Mouse (Mus musculus) embryonic facial prominence, embryonic 11.5 days (tissue): Measurements from ENCODE around the gene Mast4. TPM values are rescaled to one million over a fixed set of nuclear protein-coding genes. Genes with fewer than 3 reads are reported as not detected.

Source experiments
- ATAC-seq: fragments of 200-750 bp; cut with Nextera tagmentation; replicated peaks from 2 replicates; pipeline ENCODE4 v1.8.0; 2017; ENCODE audit warnings: low read depth; ENCODE audit not compliant: insufficient number of reproducible peaks, low FRiP score, low TSS enrichment
- DNase-seq: peaks from one replicate; pipeline ENCODE4 v3.0.0-alpha.2; 2015; ENCODE audit warnings: low spot score
- H3K27ac ChIP-seq: fragments of 300-500 bp; sonication (generic); replicated peaks from 2 replicates; pipeline ENCODE4 v1.5.1; 2014; ENCODE audit warnings: mild to moderate bottlenecking, low read depth, low read length, control low read depth
- H3K27me3 ChIP-seq: fragments of 300-500 bp; sonication (generic); 2 replicates; pipeline ENCODE4 v1.6.1; 2014; ENCODE audit warnings: mild to moderate bottlenecking, low read length, moderate library complexity, mixed read lengths; ENCODE audit not compliant: control insufficient read depth, insufficient read depth
- H3K36me3 ChIP-seq: fragments of 300-500 bp; sonication (generic); replicated peaks from 2 replicates; pipeline ENCODE4 v1.6.1; 2014; ENCODE audit warnings: low read depth, mild to moderate bottlenecking, low read length, moderate library complexity, mixed read lengths; ENCODE audit not compliant: control insufficient read depth, insufficient read depth
- H3K4me1 ChIP-seq: fragments of 300-500 bp; sonication (generic); 2 replicates; pipeline ENCODE4 v1.6.1; 2014; ENCODE audit warnings: low read length, mixed read lengths; ENCODE audit not compliant: control insufficient read depth, insufficient read depth
- H3K4me2 ChIP-seq: fragments of 300-500 bp; sonication (generic); 2 replicates; pipeline ENCODE4 v1.6.1; 2014; ENCODE audit warnings: low read depth, mild to moderate bottlenecking, control low read depth, low read length, moderate library complexity
- H3K4me3 ChIP-seq: fragments of 300-500 bp; sonication (generic); 2 replicates; pipeline ENCODE4 v1.5.1; 2014; ENCODE audit warnings: low read depth, low read length, control low read depth
- H3K9ac ChIP-seq: fragments of 300-500 bp; sonication (generic); replicated peaks from 2 replicates; pipeline ENCODE4 v1.6.1; 2014; ENCODE audit warnings: mild to moderate bottlenecking, control low read depth, low read length
- H3K9me3 ChIP-seq: fragments of 300-500 bp; sonication (generic); replicated peaks from 2 replicates; pipeline ENCODE4 v1.6.1; 2016; ENCODE audit warnings: mild to moderate bottlenecking, low read length, inconsistent platforms, mixed read lengths; ENCODE audit not compliant: control insufficient read depth
- WGBS: fragments of 180-500 bp; shearing (Covaris S2); extraction: QIAGEN DNeasy Blood & Tissue Kit; methylation state at CpG from one replicate; pipeline ENCODE4 v1.1.7; 2014; 5-methylcytosine and 5-hydroxymethylcytosine counted together
- polyA plus RNA-seq: library from polyadenylated mRNA; unstranded; fragments of >200 nt; fragmentation: Nextera tagmentation; extraction: Ambion mirVana; gene quantifications from 2 replicates; pipeline ENCODE4 v1.2.1, GENCODE M21; 2014

Mast4 gene
- polyA plus RNA-seq, 1 experiment from 2014 or later: 17.1 TPM

GRCm38 (mm10) chr13:103025461-103025860 is 308.8 kb downstream of the Mast4 start:
- no peak overlapping the region for H3K4me3 ChIP-seq
- no peak for ATAC-seq
- no peaks in the 10 kb centered on the region for H3K9me3 ChIP-seq
- 46% methylated on average over 3 of the region's 3 CpGs for WGBS
- H3K9ac ChIP-seq: no peak overlapping the region
- H3K36me3 ChIP-seq: no peaks in the 10 kb centered on the region
- no peaks in the 10 kb centered on the region for H3K27me3 ChIP-seq
- no peak overlapping the region for H3K27ac ChIP-seq
- no peak for DNase-seq
- H3K4me2 ChIP-seq: no peak overlapping the region
- no peaks in the 10 kb centered on the region for H3K4me1 ChIP-seq

GRCm38 (mm10) chr13:103018481-103018880 is 315.8 kb downstream of the Mast4 start:
- Histone ChIP-seq H3K9ac (no peak overlapping the region), H3K27ac (no peak overlapping the region), H3K27me3 (no peaks in the 10 kb centered on the region), H3K4me1 (no peaks in the 10 kb centered on the region), H3K4me2 (no peak overlapping the region), H3K4me3 (no peak overlapping the region), H3K36me3 (no peaks in the 10 kb centered on the region), H3K9me3 (no peaks in the 10 kb centered on the region)
- ATAC-seq: no peak
- 80% methylated on average over 6 of the region's 6 CpGs for WGBS
- DNase-seq: no peak

- no peak overlapping the region for H3K27ac ChIP-seq
- H3K9ac ChIP-seq: no peak overlapping the region
- DNase-seq (no peak), ATAC-seq (no peak)
- no peak overlapping the region for H3K4me2 ChIP-seq
- H3K4me1 ChIP-seq: no peaks in the 10 kb centered on the region
- no peaks in the 10 kb centered on the region for H3K36me3 ChIP-seq
- WGBS: 89% methylated on average over 3 of the region's 3 CpGs
- H3K9me3 ChIP-seq: no peaks in the 10 kb centered on the region
- H3K4me3 ChIP-seq: no peak overlapping the region
- no peaks in the 10 kb centered on the region for H3K27me3 ChIP-seq
Measured at GRCm38 (mm10) chr13:103017661-103018060, 316.6 kb downstream of the Mast4 start.

- DNase-seq (no peak), ATAC-seq (no peak)
- no peak overlapping the region for H3K9ac ChIP-seq
- H3K27ac ChIP-seq: no peak overlapping the region
- H3K27me3 ChIP-seq: no peaks in the 10 kb centered on the region
- no peaks in the 10 kb centered on the region for H3K36me3 ChIP-seq
- no peaks in the 10 kb centered on the region for H3K4me1 ChIP-seq
- H3K4me3 ChIP-seq: no peak overlapping the region
- no peak overlapping the region for H3K4me2 ChIP-seq
- WGBS: 90% methylated on average over 3 of the region's 3 CpGs
- H3K9me3 ChIP-seq: no peaks in the 10 kb centered on the region
Measured at GRCm38 (mm10) chr13:103015131-103015750, 319.1 kb downstream of the Mast4 start.

- Histone ChIP-seq H3K27ac (no peak overlapping the region), H3K4me1 (no peaks in the 10 kb centered on the region), H3K9me3 (no peaks in the 10 kb centered on the region), H3K36me3 (no peaks in the 10 kb centered on the region), H3K27me3 (no peaks in the 10 kb centered on the region), H3K4me2 (no peak overlapping the region), H3K9ac (no peak overlapping the region), H3K4me3 (no peak overlapping the region)
- ATAC-seq (no peak), DNase-seq (no peak)
- WGBS: 73% methylated on average over 6 of the region's 6 CpGs
Measured at GRCm38 (mm10) chr13:103014631-103015030, 319.7 kb downstream of the Mast4 start.

GRCm38 (mm10) chr13:103014222-103014621 is 320.1 kb downstream of the Mast4 start:
- no peak overlapping the region for H3K4me3 ChIP-seq
- H3K4me1 ChIP-seq: no peaks in the 10 kb centered on the region
- 62% methylated on average over 1 of the region's 1 CpGs for WGBS
- H3K4me2 ChIP-seq: no peak overlapping the region
- H3K36me3 ChIP-seq: no peaks in the 10 kb centered on the region
- no peak overlapping the region for H3K27ac ChIP-seq
- no peak overlapping the region for H3K9ac ChIP-seq
- H3K9me3 ChIP-seq: no peaks in the 10 kb centered on the region
- DNase-seq: no peak
- ATAC-seq: no peak
- no peaks in the 10 kb centered on the region for H3K27me3 ChIP-seq

- 86% methylated on average over 2 of the region's 2 CpGs for whole genome bisulfite sequencing
- DNase-seq: no peak
- no peak overlapping the region for H3K9ac ChIP-seq
Measured at GRCm38 (mm10) chr13:103005227-103005626, 329.1 kb downstream of the Mast4 start.

GRCm38 (mm10) chr13:103001831-103002230 is 332.5 kb downstream of the Mast4 start:
- Histone ChIP-seq H3K36me3 (no peaks in the 10 kb centered on the region), H3K9me3 (no peaks in the 10 kb centered on the region), H3K27ac (no peak overlapping the region), H3K9ac (no peak overlapping the region), H3K4me2 (no peak overlapping the region), H3K4me1 (no peaks in the 10 kb centered on the region), H3K4me3 (no peak overlapping the region), H3K27me3 (no peaks in the 10 kb centered on the region)
- WGBS: 60% methylated on average over 1 of the region's 1 CpGs
- no peak for DNase-seq
- ATAC-seq: no peak

More at GRCm38 (mm10) chr13:103005227-103005626, 329.1 kb downstream of the Mast4 start:
- Histone ChIP-seq H3K9me3 (no peaks in the 10 kb centered on the region), H3K4me3 (no peak overlapping the region), H3K4me2 (no peak overlapping the region), H3K27ac (no peak overlapping the region), H3K4me1 (no peaks in the 10 kb centered on the region), H3K36me3 (no peaks in the 10 kb centered on the region), H3K27me3 (no peaks in the 10 kb centered on the region)
- ATAC-seq: no peak
